Comparison of ENCODE assay signal across 10 mouse cellular contexts in genomic region chr9:82404010-82404409, GRCm38 (mm10).
DNase-seq lines count a peak whose midpoint lies in the region; ATAC-seq and TF ChIP-seq lines count a peak whose summit lies in the region.
"Had no signal": no experiment of that assay in that cellular context is flagged by ENCODE, and none has a peak within 500 bp of the region (broad histone marks: within the 10 kb centered on the region; RNA-seq: fewer than 3 reads in every experiment).

No protein-coding gene starts in this region.

- H3K9me3 ChIP-seq in ES-Bruce4 (replicated peaks; ENCODE audit: control insufficient read depth, insufficient read depth, low read length, poor library complexity, severe bottlenecking) = no peaks in the 10 kb centered on the region
- H3K9me3 ChIP-seq in intestine, postnatal 0 days (ENCODE audit: control insufficient read depth) = no peaks in the 10 kb centered on the region
- H3K9me3 ChIP-seq: neural tube, embryonic 15.5 days had no signal

- H3K27ac ChIP-seq in ES-Bruce4 (ENCODE audit: insufficient read depth, low read length) = no peak overlapping the region
- H3K27ac ChIP-seq in intestine, postnatal 0 days (ENCODE audit: low read depth, low read length) = no peak overlapping the region
- H3K27ac ChIP-seq: neural tube, embryonic 15.5 days had no signal

- peak; percentile 9 to 20 for DNase-seq in cerebellum, postnatal 36 days
- no peak for DNase-seq in cerebellum, adult 9-11 months
- DNase-seq in kidney, postnatal 4 days = peak; percentile 11 to 19
- DNase-seq in kidney, adult 18-20 months = no peak
- DNase-seq in retina, embryonic 14.5 days (ENCODE audit: low spot score) = no peak
- DNase-seq in frontal cortex, adult 2 months (ENCODE audit: extremely low spot score in 1 of 2, low spot score in 1 of 2) = no peak
- DNase-seq: right cerebral cortex, adult 18-20 months had no signal

- no peak for TF ChIP-seq EP300 in ES-Bruce4 (IDR thresholded peaks at IDR 0.05; ENCODE audit: insufficient read depth, low read depth, low read length)

- TF ChIP-seq CTCF in ES-Bruce4 (IDR thresholded peaks at IDR 0.05; ENCODE audit: low read depth, low read length) = peak; percentile 41
- 0 out of 2 replicates have a peak, but pooled peaks have one; percentile 25 for TF ChIP-seq CTCF in intestine, postnatal 0 days (IDR thresholded peaks at IDR 0.05; ENCODE audit: low read depth)

- ATAC-seq in intestine, postnatal 0 days = no peak

- H3K9ac ChIP-seq in ES-Bruce4 (ENCODE audit: low read depth, poor library complexity, severe bottlenecking) = no peak overlapping the region
- H3K9ac ChIP-seq in intestine, postnatal 0 days (ENCODE audit: low read depth, low read length) = no peak overlapping the region
- H3K9ac ChIP-seq: neural tube, embryonic 15.5 days had no signal

- peaks cover 1% of the 10 kb centered on the region for H3K4me1 ChIP-seq in ES-Bruce4 (ENCODE audit: control insufficient read depth, insufficient read depth, low read length)
- no peaks in the 10 kb centered on the region for H3K4me1 ChIP-seq in intestine, postnatal 0 days (replicated peaks; ENCODE audit: control insufficient read depth, insufficient read depth, low read length)
- H3K4me1 ChIP-seq: neural tube, embryonic 15.5 days had no signal

- H3K4me3 ChIP-seq in ES-Bruce4 (ENCODE audit: low read depth, low read length) = no peak overlapping the region
- H3K4me3 ChIP-seq in intestine, postnatal 0 days (ENCODE audit: low read depth, low read length) = no peak overlapping the region
- H3K4me3 ChIP-seq: neural tube, embryonic 15.5 days had no signal

- no peaks in the 10 kb centered on the region for H3K36me3 ChIP-seq in ES-Bruce4 (ENCODE audit: control insufficient read depth, insufficient read depth, low read length, poor library complexity, severe bottlenecking)
- H3K36me3 ChIP-seq in intestine, postnatal 0 days (ENCODE audit: control insufficient read depth, insufficient read depth) = no peaks in the 10 kb centered on the region
- H3K36me3 ChIP-seq: neural tube, embryonic 15.5 days had no signal

- no peak for TF ChIP-seq POLR2A in ES-Bruce4 (IDR thresholded peaks at IDR 0.05; ENCODE audit: insufficient read depth, low read length)

- no peak overlapping the region for H3K4me2 ChIP-seq in intestine, postnatal 0 days (replicated peaks; ENCODE audit: low read depth)
- H3K4me2 ChIP-seq: neural tube, embryonic 15.5 days had no signal

- H3K27me3 ChIP-seq in ES-Bruce4 (ENCODE audit: control insufficient read depth, insufficient read depth, low read length, poor library complexity, severe bottlenecking) = no peaks in the 10 kb centered on the region
- no peaks in the 10 kb centered on the region for H3K27me3 ChIP-seq in intestine, postnatal 0 days (replicated peaks; ENCODE audit: control insufficient read depth, insufficient read depth, low read length)
- H3K27me3 ChIP-seq: neural tube, embryonic 15.5 days had no signal

Comparison
In these comparisons a context has a peak if more than half of its experiments do, and no peak if none do; other contexts are left out.
1. DNase-seq: peak in cerebellum, postnatal 36 days (2 of 2) and kidney, postnatal 4 days (2 of 2); none in cerebellum, adult 9-11 months (single experiment), kidney, adult 18-20 months (single experiment), retina, embryonic 14.5 days (single experiment) and frontal cortex, adult 2 months (0 of 2).